Mouse (Mus musculus): ENCODE data around the gene Ppp1r9b. TPM values are rescaled to one million over a fixed set of nuclear protein-coding genes. Genes with fewer than 3 reads are reported as not detected.

Gene Ppp1r9b
- total RNA-seq, 2 experiments from 2014 or later, result 50.3 to 67.7 TPM

DNA sequence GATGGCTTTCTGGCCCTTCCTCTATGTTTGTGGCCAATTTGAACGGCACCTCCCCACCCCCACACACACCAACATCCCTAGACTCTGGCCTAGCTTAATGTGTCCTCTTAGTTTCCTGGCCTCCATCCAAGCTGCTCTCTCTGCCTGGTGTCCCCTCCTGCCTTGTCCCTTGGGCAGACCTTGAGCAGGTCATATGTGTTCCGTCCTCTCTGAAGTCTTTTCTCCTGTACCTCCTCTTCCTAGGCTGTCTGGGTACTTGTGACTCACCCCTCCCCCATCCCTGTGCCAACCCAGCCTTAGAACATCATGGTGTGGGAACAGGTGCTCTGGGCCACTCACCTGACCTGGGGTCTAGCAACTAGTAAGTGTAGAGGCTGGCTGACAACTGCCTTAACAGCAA, 15.9 kb upstream of the Ppp1r9b start:
- ATAC-seq (replicated peaks; ENCODE audit: poor library complexity, severe bottlenecking), result no peak

- ATAC-seq (replicated peaks; ENCODE audit: poor library complexity, severe bottlenecking), result no peak
Observed at GRCm38 (mm10) chr11:94976199-94976598, 14.6 kb upstream of the Ppp1r9b start, which contains the start of gene Sgca. Gene Sgca (minus strand): TSS chr11:94976327.

DNA sequence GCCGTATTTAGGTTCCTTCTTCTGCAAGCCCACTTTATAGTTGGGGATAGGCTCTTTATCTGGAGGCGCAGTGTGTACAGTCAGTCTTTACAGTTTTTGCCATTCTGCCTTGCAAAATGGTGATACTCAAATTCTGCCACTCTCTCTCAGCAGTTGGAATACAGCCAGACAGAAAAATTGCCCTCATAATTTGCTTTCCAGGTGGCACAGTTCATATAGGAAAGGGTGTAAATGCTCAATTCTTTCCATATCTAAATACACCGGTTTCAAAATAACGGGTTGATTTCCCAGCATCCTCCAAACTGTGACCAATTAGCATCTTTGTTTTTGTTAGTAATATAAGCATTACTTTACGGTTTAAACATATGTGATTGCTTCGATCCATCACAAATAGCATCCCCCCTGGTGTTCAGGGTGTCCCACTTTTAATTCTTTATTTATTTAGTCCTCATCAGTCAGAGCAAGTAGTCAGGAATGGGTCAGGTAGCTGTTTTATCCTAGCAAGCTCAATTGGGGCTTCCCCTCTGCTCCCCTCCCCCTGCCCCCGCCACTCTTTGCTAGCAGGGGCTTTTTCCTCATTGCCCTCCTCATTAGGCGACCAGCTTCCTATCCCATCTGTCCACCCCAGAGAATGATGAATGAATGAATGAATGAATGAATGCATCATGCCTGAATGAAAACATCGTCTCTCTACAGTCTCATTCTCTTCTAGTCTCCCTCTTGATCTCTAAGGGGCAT, 12.5 kb upstream of the Ppp1r9b start:
- ATAC-seq (replicated peaks; ENCODE audit: poor library complexity, severe bottlenecking), result no peak

GRCm38 (mm10) chr11:94978947-94979346, 11.9 kb upstream of the Ppp1r9b start:
- peak; percentile 100 for ATAC-seq (replicated peaks; ENCODE audit: poor library complexity, severe bottlenecking)

DNA sequence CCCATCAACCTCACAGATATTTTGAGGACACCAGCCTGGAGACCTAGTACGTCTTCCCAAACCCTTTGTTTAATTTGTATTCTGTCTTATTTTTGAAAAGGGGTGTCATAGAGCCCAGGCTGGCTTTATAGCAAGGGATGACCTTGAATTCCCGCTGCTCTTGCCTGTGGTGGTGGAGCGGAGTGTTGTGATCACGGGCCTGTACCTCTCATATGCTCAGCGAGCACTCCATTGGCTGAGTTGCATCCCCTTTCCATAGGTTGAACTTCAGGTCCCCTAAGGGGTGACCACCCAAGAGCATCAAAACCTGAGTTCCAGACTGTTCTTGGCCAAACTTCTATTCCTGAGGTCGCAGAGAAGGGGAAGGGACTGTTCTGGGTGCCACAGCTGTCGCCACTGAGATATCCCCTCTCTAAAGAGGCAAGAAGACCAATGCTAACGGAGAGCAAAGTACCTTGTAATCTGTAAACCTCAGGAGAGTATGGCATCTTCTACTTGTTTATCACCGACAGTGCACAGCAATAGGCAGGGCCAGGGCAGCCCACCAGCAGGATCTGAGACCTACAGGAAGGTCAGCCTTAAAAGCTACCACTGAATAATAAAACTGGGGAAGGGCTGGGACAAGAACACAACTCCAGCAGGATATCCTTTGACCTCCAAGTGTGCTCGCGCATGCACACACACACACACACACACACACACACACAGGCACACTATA, 11.2 kb upstream of the Ppp1r9b start:
- no peak for ATAC-seq (replicated peaks; ENCODE audit: poor library complexity, severe bottlenecking)

GRCm38 (mm10) chr11:94985140-94985539, 5.7 kb upstream of the Ppp1r9b start:
- ATAC-seq (replicated peaks; ENCODE audit: poor library complexity, severe bottlenecking), result no peak

DNA sequence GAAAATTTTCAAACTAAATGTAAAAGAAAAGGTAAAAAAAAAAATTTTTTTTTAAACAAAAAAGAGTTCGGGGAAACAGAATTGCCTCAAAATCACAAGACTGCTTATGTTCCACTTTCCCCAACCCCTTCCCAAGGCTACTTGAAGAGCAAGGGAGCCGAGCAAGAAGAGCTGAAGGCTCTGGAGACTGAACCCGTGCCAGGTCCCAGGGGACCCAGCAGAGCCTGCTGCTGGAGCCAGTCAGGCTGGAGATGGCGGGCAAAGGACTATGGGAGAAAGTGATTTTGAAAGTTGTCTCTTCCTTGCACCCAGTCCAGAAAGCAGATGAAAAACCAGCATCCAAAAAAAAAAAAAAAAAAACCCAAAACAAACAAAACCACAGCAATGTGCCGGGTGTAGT, 5.0 kb upstream of the Ppp1r9b start:
- ATAC-seq (replicated peaks; ENCODE audit: poor library complexity, severe bottlenecking), result no peak

DNA sequence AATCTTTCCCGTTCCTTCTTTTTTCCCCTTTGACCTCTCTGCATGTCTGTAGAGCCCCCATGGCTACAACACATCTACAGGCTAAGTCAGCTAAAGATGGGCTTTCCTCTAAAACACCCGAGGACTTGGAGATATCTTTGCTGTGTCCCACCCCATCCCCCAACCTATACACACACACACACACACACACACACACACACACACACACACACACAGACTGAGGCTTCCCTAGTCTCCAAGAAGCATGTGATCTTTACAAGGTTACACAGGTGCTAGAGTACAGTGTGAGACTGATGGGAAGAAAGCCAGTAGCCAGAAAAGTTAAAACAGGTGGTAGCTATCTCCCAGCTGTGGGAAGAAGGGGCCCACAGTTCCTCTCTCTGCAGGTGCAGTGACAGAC, 4.4 kb upstream of the Ppp1r9b start:
- no peak for ATAC-seq (replicated peaks; ENCODE audit: poor library complexity, severe bottlenecking)

GRCm38 (mm10) chr11:94987341-94987740, 3.5 kb upstream of the Ppp1r9b start:
- ATAC-seq (replicated peaks; ENCODE audit: poor library complexity, severe bottlenecking), result no peak

- ATAC-seq (replicated peaks; ENCODE audit: poor library complexity, severe bottlenecking), result no peak
Observed at GRCm38 (mm10) chr11:94987851-94988250, 3.0 kb upstream of the Ppp1r9b start.

GRCm38 (mm10) chr11:94988780-94989561, 1.9 kb upstream of the Ppp1r9b start:
- no peak for ATAC-seq (replicated peaks; ENCODE audit: poor library complexity, severe bottlenecking)

DNA sequence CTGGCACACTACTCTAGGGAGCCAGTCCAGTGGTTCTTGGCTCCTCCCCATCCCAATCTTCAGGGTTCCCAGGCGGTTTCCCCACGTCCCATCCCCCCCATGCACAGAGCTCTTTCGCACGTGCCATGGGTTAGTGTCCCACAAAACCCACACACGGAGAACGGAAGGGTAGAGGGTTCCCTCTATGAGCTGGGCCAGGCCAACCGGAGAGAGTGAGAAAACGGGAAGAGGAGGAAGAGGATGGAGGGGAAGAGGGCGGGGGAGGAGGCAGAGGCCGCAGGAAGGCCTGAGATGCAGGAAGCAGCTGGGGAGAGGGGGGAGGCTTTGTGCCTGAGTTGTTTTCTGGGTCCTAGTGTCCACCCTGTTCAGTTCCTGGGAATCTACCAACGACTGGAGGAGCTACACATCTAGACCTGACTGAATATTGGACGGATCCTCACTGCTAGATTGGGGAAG, 1.2 kb upstream of the Ppp1r9b start:
- peak; percentile 57 for ATAC-seq (replicated peaks; ENCODE audit: poor library complexity, severe bottlenecking)

DNA sequence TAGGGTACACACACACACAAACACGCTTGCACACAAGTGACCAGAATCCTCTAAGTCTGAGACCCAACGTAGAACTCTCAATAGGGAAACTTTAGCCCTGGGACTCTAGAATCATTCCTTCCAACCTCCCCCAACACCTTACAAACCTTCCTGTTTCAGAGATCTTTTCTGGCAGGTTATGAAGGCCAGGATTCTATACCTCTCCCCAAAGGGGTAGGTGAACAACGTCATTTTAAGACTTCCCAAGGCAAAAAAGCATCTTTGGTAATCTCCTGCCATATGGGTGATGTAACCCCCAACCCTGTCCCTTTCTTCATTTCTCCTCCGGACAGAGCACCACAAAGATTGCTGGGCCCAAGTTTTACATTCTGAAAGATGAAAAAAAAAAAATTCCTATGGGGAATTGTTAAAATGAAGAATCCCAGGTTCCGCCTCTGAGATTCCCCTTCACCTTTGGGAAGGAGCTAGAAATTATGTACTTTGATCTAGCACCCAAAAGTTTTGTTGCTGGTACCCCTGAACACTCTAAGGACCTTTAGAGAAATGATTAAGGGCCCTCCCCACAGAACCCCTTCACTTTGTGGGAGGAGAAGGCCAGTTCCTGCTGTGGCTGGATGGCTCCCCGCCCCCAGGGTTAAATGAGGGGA, 610 bp upstream of the Ppp1r9b start:
- ATAC-seq (replicated peaks; ENCODE audit: poor library complexity, severe bottlenecking), result no peak

DNA sequence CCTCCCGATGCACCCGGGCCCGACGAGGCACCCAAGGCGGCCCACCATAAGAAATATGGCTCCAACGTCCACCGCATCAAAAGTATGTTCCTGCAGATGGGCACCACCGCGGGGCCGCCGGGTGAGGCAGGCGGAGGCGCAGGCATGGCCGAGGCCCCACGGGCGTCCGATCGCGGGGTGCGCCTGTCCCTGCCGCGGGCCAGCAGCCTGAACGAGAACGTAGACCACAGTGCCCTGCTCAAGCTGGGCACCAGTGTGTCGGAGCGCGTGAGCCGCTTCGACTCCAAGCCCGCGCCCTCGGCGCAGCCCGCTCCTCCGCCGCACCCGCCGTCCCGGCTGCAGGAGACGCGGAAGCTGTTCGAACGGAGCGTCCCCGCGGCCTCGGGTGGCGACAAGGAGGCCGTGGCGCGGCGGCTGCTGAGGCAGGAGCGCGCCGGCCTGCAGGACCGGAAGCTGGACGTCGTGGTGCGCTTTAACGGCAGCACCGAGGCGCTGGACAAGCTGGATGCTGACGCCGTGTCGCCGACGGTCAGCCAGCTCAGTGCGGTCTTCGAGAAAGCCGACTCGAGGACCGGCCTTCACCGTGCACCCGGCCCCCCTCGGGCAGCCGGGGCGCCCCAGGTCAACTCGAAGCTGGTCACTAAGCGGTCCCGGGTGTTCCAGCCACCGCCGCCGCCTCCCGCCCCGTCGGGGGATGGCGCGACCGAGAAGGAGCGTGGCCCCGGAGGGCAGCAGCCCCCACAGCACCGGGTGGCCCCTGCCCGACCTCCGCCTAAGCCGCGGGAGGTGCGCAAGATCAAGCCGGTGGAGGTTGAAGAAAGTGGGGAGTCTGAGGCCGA, 1.0 kb downstream of the Ppp1r9b start:
- no peak for ATAC-seq (replicated peaks; ENCODE audit: poor library complexity, severe bottlenecking)

DNA sequence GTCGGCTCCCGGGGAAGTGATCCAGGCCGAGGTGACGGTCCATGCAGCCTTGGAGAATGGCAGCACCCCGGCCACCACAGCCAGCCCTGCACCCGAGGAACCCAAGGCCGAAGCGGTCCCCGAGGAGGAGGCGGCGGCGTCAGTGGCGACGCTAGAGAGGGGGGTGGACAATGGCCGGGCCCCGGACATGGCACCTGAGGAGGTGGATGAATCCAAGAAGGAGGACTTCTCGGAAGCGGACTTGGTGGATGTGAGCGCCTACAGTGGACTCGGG, 1.6 kb downstream of the Ppp1r9b start:
- no peak for ATAC-seq (replicated peaks; ENCODE audit: poor library complexity, severe bottlenecking)

GRCm38 (mm10) chr11:94992754-94993606, 2.1 kb downstream of the Ppp1r9b start:
- peak; percentile 63 for ATAC-seq (replicated peaks; ENCODE audit: poor library complexity, severe bottlenecking)

DNA sequence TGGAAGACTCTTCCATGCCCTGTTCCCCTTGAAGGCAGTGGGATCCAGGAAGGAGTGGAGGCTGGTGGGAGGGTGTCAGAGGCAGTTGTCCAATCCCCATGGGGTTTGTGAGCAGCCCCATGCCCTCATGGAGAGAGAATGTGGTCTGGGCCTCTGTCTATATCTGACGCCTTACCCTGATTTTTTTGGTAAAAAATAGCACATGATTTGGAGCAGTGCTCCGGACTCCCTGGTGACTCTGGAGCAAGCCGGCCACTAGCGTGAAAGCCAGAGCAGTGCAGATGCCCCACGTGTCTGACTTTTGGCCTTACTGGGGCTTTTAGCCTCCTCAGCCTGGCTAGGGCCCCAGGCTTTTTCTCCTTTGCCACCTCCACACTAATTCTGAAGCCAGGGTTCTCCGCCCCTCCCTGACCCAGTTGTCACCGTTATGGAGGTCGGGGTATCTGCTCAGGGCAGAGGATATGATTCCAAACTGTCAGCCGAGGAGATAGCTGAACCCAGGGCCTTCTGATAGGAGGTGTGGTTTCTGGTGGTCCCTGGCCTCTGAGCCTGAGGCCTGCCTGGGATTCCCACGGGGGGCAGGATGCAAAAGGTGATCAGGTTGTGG, 3.5 kb downstream of the Ppp1r9b start:
- no peak for ATAC-seq (replicated peaks; ENCODE audit: poor library complexity, severe bottlenecking)

DNA sequence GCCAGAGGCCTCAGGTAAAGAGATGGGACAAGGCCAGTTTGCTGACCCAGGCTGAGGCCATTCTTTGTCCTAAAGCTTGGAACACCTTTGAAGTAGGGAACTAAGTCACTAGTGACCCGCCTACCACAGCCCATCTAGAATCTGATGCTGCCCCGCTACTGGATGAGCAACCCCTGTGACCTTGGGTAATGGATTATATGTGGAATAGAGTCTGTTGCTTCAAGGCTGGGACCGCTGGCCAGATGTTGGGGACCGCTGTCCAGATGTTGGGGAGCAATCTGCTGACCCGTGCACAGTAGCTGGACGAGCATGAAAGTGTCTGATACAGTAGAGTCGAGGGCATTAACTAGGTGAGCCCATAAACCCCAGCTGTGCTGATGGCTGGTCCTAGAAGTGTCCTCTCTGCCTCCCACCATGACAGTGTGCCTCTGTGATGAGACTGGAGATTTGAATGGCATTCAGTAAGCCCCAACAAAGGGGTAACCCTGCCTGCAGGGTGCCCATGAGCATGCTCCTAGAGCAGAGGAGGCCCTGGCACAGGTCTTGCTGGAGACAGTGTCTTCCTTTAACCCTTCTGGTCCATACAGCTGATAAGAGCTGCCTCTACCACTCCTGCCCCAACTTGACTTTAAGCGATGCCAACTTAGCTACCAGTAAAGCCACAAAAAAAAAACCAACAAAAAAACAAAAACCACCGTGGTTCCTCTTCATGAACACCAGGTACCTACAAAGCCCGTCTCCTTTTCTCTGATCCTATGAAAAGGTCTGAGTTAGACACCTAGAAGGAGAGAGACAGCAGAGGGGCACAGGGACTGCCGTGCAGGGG, 4.3 kb downstream of the Ppp1r9b start:
- ATAC-seq (replicated peaks; ENCODE audit: poor library complexity, severe bottlenecking), result no peak
